Mouse (Mus musculus): ENCODE results near the gene Kif6. TPM values are rescaled to one million over a fixed set of nuclear protein-coding genes. Genes with fewer than 3 reads are reported as not detected.

Gene Kif6
- total RNA-seq, 2 experiments from 2014 or later: 1.9 to 2.1 TPM

DNA sequence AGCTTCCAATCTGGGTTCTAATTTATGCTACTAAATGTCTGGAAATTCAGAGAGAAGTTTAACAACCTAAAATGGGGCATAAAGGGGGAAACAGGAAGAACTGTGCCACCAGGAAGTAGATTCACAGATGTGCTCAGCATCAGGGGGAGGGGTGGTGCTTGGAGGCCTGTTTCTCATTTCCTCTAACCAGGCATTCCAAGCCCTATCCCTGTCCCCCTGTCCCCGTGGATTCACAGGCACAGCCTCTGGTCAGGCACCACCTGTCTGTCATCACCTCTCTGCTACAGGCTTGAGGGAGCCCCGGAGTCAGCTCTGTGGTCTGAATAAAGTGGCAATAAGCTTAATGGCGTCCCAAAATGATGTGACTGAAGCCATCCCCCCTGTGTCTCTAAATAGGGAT is 216.8 kb downstream of the Kif6 start:
- Histone ChIP-seq H3K27ac (no peak overlapping the region), H3K4me3 (no peak overlapping the region)
- no peak for TF ChIP-seq CTCF (IDR thresholded peaks at IDR 0.05)
- intact Hi-C loops (cut with DNase I): no loop called here
- no peak for DNase-seq (ENCODE audit: extremely low spot score in 1 of 2, low spot score in 2 of 2)

DNA sequence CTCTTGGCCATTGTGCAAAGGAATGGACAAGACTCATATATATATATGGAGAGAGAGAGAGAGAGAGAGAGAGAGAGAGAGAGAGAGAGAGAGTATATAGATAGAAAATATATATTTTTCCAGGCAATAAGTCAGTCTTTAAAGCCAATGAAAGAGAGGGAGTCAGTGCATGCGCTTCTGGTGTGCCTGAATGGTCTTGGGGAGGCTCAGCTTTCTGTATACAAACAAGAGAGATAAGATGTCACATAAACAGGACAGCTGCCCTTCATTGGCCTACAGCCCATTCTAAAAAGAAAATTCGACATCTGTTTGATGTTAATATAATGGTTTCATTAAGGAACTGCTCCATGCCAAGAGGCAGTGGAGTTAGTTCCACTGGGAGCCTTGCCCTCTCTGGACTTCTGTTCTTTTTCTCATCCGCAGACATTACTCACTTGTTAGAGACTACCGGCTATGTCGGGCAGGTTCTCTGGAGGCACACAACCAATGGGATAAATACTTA is 219.2 kb downstream of the Kif6 start:
- no peak for TF ChIP-seq CTCF (IDR thresholded peaks at IDR 0.05)
- Histone ChIP-seq H3K4me3 (no peak overlapping the region), H3K27ac (no peak overlapping the region)
- intact Hi-C loops (cut with DNase I): no loop called here
- no peak for DNase-seq (ENCODE audit: extremely low spot score in 1 of 2, low spot score in 2 of 2)

DNA sequence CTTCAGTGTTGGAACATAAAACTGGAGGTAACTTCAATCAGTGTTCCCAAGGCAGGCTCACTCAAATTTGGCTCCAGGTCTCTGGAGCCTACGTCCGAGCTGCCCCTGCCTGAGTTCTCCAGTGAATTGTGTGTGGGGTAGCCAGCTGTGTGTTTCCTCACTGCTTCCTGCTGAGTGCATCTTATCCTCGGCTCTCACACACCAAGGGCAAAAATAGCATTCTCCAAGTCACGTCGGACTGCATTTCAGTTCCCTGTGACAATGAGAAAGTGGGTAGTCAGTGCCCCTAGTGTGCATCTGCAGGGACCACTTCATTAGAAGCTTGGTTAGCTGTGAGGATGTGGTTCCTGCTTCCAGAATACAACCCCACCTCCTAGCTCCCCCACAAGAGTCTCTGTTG is 222.5 kb downstream of the Kif6 start:
- H3K4me3 ChIP-seq: no peak overlapping the region
- DNase-seq (ENCODE audit: extremely low spot score in 1 of 2, low spot score in 2 of 2): no peak
- no peak for TF ChIP-seq CTCF (IDR thresholded peaks at IDR 0.05)
- intact Hi-C loops (cut with DNase I): no loop called here
- H3K27ac ChIP-seq: no peak overlapping the region

DNA sequence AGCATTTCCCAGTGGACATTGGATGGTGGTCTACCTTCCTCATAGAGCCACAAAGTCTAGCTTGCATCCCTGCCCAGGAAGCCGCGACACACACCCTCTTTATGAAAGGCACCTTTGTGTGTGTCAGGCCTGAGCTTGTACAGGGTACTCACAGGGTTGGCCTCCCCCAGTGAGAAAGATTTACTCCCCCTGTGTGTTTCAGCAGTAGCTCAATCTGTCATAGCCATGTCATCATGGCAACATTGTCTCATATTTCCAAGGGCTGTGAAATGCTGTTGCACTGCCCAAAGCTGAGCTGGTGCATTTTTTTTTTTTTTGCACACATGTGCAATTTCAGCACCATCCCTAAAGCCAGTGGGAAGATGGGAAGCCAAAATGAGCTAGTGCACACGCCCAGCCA is 224.3 kb downstream of the Kif6 start:
- TF ChIP-seq CTCF (IDR thresholded peaks at IDR 0.05): no peak
- H3K4me3 ChIP-seq: no peak overlapping the region
- DNase-seq (ENCODE audit: extremely low spot score in 1 of 2, low spot score in 2 of 2): no peak
- H3K27ac ChIP-seq: no peak overlapping the region
- intact Hi-C loops (cut with DNase I): no loop called here

DNA sequence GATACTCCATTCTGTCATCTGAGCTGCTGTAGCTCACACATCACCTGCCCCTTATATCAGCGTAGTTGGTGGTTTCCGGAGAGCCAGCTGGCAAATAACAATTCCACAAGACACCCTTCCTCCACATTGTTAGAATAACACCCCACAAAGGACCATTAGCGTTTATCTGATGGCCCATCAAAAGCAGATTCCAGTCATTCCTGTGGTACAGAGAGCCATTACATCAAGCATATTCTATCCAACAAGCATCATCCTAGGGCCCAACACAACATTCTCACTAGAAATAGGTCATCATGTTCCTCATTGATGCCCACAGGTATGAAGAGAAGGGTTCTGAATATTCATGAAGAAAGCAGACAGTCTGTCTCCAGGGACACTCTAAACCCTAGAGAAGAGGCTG is 236.3 kb downstream of the Kif6 start:
- no peak overlapping the region for H3K27ac ChIP-seq
- DNase-seq (ENCODE audit: extremely low spot score in 1 of 2, low spot score in 2 of 2): no peak
- intact Hi-C loops (cut with DNase I): no loop called here
- TF ChIP-seq CTCF (IDR thresholded peaks at IDR 0.05): no peak
- no peak overlapping the region for H3K4me3 ChIP-seq

DNA sequence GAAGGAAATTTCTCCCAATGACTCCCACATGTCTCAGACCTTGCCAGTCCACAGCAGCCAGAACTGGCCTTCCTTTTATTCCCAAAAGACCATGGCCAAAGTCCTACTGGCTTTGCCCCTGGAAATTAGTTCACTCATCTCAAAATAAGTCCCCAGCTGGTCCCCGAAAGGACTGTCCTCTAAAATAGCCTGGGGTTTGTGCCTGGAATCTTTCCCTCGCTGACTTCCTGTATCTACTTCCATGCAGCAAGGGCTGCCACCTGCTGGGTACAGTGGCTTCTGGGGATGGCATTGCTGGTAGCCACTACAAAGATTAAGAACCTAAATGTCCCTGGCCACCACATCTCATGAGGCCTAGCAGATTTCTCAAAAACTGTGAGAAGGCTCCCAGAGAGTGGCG is 237.2 kb downstream of the Kif6 start:
- intact Hi-C loops (cut with DNase I): no loop called here

DNA sequence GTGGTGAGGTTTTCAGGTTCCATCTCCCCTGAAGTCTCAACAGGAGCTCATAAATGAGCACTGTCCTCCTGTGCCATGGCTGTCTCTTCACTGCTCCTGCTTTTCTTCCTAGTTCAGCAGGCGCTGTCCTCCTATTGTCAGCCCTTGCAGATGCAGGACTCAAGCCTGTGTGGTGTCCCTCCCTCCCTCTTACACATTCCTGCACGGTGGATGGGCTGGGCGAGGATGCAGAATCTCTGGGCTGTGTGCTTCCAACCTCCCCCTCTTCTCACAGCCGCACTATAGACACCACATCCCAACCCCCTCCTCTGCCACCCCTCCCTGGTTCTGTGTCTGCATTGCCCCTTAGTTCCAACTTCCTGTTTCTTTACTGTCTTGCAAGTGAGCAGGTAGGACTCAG is 240.8 kb downstream of the Kif6 start:
- no peak for TF ChIP-seq CTCF (IDR thresholded peaks at IDR 0.05)
- H3K27ac ChIP-seq: no peak overlapping the region
- no peak overlapping the region for H3K4me3 ChIP-seq
- intact Hi-C loops (cut with DNase I): no loop called here
- DNase-seq (ENCODE audit: extremely low spot score in 1 of 2, low spot score in 2 of 2): no peak

More for the DNA sequence above, 237.2 kb downstream of the Kif6 start:
- TF ChIP-seq CTCF (IDR thresholded peaks at IDR 0.05): peak; percentile 52
- H3K4me3 ChIP-seq: no peak overlapping the region
- no peak for DNase-seq (ENCODE audit: extremely low spot score in 1 of 2, low spot score in 2 of 2)
- H3K27ac ChIP-seq: no peak overlapping the region

DNA sequence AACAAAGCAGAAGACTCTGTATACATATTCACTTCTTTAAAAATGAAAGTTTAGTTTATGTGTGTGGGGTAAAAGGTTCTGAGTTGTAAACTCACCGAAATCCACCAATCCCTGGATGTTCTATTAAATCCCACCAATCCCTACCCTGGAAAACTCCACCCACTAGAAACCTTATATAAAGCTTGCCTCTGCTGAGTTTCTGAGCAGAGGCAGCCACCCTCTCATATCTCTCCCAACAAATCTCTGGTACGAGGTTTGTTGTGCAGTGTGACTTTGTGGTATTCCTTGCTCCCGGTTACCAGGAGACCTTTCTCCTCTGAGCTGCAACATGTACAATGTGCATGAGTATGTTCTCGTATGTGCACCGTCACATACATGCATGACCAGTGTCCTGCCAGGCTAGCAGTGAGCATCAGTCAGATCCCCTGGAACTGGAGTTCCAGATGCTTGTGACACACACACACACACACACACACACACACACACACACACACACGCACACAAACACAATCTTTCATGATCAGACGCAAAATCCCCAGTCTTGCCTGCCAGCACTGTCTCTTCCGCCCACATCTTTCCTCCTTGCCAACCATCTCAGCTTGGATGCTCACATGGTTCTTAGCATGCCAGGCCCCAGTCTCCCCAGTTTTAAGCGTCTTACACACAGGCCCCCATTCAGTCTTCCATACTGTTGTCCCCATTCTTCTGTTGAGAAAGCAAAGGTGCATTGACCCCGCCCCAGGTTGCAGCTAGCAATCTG is 245.3 kb downstream of the Kif6 start:
- intact Hi-C loops (cut with DNase I): no loop called here
- peak in 1 of 2 experiments; percentile 37 for DNase-seq (ENCODE audit: extremely low spot score in 1 of 2, low spot score in 2 of 2)
- Histone ChIP-seq H3K4me3 (no peak overlapping the region), H3K27ac (no peak overlapping the region)
- TF ChIP-seq CTCF (IDR thresholded peaks at IDR 0.05): no peak

DNA sequence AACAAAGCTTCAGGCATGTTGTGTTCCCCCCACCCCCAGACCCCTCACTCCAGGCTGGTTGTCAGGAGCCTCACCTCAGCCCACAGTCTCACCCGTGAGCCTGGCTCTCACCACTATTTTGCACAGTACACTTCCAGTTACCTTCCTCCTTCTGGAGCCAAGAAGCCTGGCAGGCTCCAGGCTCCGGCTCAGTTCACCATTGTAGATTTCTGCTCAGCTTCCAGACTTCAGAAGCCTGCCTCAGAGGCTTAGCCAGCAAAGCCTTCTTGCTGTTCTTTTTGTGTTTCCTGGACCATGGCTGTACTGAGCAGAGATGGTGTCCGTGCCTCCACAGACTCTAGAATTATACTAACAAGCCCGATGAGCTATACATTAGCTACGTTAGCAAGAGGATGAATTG is 248.7 kb downstream of the Kif6 start:
- TF ChIP-seq CTCF (IDR thresholded peaks at IDR 0.05): no peak
- intact Hi-C loops (cut with DNase I): no loop called here
- Histone ChIP-seq H3K27ac (0 out of 2 replicates have a peak overlapping the region, but pooled peaks have one; percentile 8), H3K4me3 (no peak overlapping the region)
- no peak for DNase-seq (ENCODE audit: extremely low spot score in 1 of 2, low spot score in 2 of 2)

DNA sequence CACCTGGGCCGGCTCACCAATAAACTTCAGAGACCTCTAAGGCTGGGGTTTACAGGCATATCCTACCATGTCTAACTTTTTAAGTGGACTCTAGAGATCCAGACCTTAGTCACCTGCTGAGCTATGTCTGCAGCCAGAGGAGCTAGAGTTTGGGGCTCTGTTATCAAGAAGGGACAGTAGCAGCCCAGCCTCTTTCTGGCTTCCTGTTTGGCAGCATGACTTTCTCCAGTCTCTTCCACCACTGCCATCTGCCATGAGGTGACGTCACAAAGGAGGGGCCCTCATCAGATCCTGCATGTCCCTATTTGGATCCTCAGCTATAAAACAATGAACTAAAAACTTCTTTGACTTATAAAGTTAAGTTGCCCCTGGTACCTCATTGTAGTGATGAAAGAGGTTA is 250.7 kb downstream of the Kif6 start:
- H3K27ac ChIP-seq: no peak overlapping the region
- H3K4me3 ChIP-seq: no peak overlapping the region
- no peak for DNase-seq (ENCODE audit: extremely low spot score in 1 of 2, low spot score in 2 of 2)
- intact Hi-C loops (cut with DNase I): loop anchor here (5.0 kb wide), 1 partner anchor 153 kb away; no protein-coding TSS in a partner anchor
- TF ChIP-seq CTCF (IDR thresholded peaks at IDR 0.05): no peak

DNA sequence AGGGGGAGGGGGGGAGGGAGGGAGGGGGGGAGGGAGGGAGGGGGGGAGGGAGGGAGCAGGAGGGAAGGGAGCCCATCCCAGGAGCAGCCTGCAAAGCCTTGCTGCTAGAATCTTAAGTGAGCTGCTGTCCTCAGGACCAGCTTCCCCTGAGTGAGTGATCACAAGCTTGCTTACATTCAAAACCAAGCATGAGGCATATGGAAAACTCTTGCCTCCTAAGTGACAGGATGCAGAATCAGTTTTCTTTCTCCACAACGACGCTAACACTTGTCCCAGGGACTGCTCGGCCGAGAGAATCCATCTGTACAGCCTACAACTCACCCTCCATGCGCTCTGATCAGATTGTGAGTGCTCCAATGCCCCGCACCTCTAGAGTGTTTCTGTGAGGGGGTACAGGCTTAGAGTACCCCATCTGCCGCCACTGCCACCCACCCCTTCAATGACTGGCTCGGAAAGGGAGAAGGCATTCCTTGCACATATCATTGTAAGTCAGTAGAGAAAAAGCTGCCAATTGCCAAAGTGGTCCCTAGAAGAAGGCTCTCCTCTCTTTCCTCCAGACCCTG is 251.8 kb downstream of the Kif6 start:
- H3K4me3 ChIP-seq: no peak overlapping the region
- DNase-seq (ENCODE audit: extremely low spot score in 1 of 2, low spot score in 2 of 2): no peak
- no peak overlapping the region for H3K27ac ChIP-seq
- intact Hi-C loops (cut with DNase I): loop anchor here (5.0 kb wide), 1 partner anchor 154 kb away; no protein-coding TSS in a partner anchor
- TF ChIP-seq CTCF (IDR thresholded peaks at IDR 0.05): no peak

DNA sequence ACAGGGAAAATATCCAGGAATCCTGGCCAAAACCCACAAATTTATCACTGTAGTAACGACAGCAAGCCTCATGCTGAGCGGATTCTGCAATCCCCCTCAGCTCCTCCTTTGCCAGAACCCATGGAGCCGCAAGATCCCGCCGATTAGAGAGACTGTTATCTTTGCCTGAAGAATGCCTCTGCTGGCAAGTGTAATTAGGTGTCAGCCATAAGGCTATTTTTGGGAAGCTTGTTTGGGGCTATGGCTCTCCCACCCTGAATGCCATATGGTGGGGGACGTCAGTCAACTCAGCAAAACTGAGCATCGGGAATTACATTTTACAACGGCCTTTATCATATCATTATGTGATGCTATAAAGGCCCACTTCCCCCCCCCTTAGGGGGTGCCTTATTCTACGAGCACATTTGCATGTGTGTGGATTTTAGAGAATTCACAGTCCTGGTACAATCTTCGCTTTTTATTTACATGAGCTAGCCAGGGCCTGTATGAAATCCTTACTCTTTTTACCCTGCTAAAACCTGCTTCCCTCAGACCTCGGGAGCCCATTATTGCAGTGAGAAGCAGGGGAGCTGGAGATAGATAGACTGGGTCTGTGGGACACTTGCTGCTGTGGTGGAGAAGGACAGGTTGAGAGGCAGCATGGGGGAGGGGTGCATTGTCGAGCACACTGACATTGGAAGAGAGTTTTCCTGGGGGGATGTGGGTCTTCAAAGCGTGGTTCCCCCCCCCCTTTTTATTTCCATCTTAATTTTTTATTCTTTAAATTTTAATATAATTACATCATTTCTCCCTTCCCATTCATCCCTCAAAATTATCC is 252.6 kb downstream of the Kif6 start:
- H3K27ac ChIP-seq: no peak overlapping the region
- no peak for DNase-seq (ENCODE audit: extremely low spot score in 1 of 2, low spot score in 2 of 2)
- H3K4me3 ChIP-seq: no peak overlapping the region
- TF ChIP-seq CTCF (IDR thresholded peaks at IDR 0.05): no peak
- intact Hi-C loops (cut with DNase I): loop anchor here (5.0 kb wide), 1 partner anchor 155 kb away; no protein-coding TSS in a partner anchor

Measured in left cerebral cortex, adult 2 months (tissue).